Mouse (Mus musculus) heart, adult 2 months (tissue): ENCODE data around the gene Carm1.

Experiments
- CTCF ChIP-seq: fragments of 200-600 bp; IDR thresholded peaks from 2 replicates; pipeline ENCODE4 v1.8.1; 2022; ENCODE audit warnings: antibody characterized with exemption, mild to moderate bottlenecking, moderate library complexity
- EP300 ChIP-seq: fragments of 200-500 bp; IDR thresholded peaks from 2 replicates; pipeline ENCODE4 v1.6.1; 2011; ENCODE audit warnings: low read depth, low read length, control low read depth; ENCODE audit not compliant: insufficient read depth
- POLR2A ChIP-seq: fragments of 200-500 bp; IDR thresholded peaks from 2 replicates; pipeline ENCODE4 v1.6.1; 2011; ENCODE audit warnings: mild to moderate bottlenecking, low read depth, low read length, control low read depth; ENCODE audit not compliant: insufficient read depth

DNA sequence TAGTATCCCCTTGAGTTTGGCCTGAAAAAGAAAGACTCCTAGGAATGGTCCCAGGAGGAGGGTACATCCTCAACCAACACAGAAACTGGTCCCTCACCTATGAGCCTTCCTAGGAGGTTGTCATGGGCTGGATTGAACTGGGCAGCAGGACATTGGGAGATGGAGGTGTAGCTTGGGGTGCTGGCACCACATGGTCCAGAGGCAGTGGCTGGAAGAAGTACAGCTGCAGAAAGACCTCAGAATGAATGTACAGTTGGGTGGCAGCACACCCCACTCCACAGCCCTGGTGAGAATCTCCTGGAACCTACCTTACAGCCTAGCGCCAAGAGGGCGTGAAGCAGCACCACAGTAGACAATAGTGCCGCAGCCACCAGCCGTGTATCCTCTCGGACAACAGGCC, 42.8 kb downstream of the Carm1 start:
- TF ChIP-seq CTCF (no peak), POLR2A (no peak), EP300 (no peak)
